Mouse (Mus musculus) small intestine, adult 2 months (tissue): ENCODE data around the gene Akap13.

Experiments used
- CTCF ChIP-seq: fragments of 200-500 bp; IDR thresholded peaks from 2 replicates; pipeline ENCODE4 v1.5.1; 2012; ENCODE audit warnings: low read depth, mild to moderate bottlenecking, control low read depth, inconsistent platforms, low read length, moderate library complexity, mixed read lengths; ENCODE audit not compliant: insufficient replicate concordance, insufficient read length; ENCODE audit errors: extremely low read depth
- POLR2A ChIP-seq: fragments of 200-500 bp; IDR thresholded peaks from 2 replicates; pipeline ENCODE4 v1.6.1; 2012; ENCODE audit warnings: low read depth, mild to moderate bottlenecking, control low read depth, inconsistent platforms, low read length, moderate library complexity

GRCm38 (mm10) chr7:75415882-75416585 lies 39.3 kb upstream of the Akap13 start:
- TF ChIP-seq POLR2A: no peak
- no peak for TF ChIP-seq CTCF
